Mouse (Mus musculus): ENCODE measurements around the gene Dnah1.

GRCm38 (mm10) chr14:31321181-31321580 lies 2.5 kb downstream of the Dnah1 start:
- TF ChIP-seq CTCF (IDR thresholded peaks at IDR 0.05; ENCODE audit: low read depth, low read length) (no peak), POLR2A (IDR thresholded peaks at IDR 0.05; ENCODE audit: extremely low read depth, insufficient read depth, low read length) (no peak)
